Mouse (Mus musculus) stomach, embryonic 14.5 days (tissue): ENCODE measurements around the gene Kcnk15. TPM values are rescaled to one million over a fixed set of nuclear protein-coding genes. Genes with fewer than 3 reads are reported as not detected.

Experiments
- ATAC-seq: fragments of 200-750 bp; cut with Nextera tagmentation; 2 replicates; pipeline ENCODE4 v1.8.0; 2017; ENCODE audit warnings: low read depth, moderate TSS enrichment; ENCODE audit not compliant: insufficient number of reproducible peaks, insufficient read depth, low FRiP score
- H3K27ac ChIP-seq: fragments of 300-500 bp; sonication (generic); 2 replicates; pipeline ENCODE4 v1.5.1; 2014; ENCODE audit warnings: mild to moderate bottlenecking, low read length, moderate library complexity, mixed read lengths
- H3K27me3 ChIP-seq: fragments of 300-500 bp; sonication (generic); 2 replicates; pipeline ENCODE4 v1.6.1; 2014; ENCODE audit warnings: low read length, control low read depth, mixed read lengths; ENCODE audit not compliant: control insufficient read depth, insufficient read depth
- H3K36me3 ChIP-seq: fragments of 300-500 bp; sonication (generic); 2 replicates; pipeline ENCODE4 v1.6.1; 2014; ENCODE audit warnings: mild to moderate bottlenecking, control low read depth, low read length, moderate library complexity, mixed read lengths; ENCODE audit not compliant: control insufficient read depth, insufficient read depth
- H3K4me1 ChIP-seq: fragments of 300-500 bp; sonication (generic); 2 replicates; pipeline ENCODE4 v1.6.1; 2014; ENCODE audit warnings: low read length, control low read depth, mixed read lengths; ENCODE audit not compliant: control insufficient read depth, insufficient read depth
- H3K4me2 ChIP-seq: fragments of 300-500 bp; sonication (generic); replicated peaks from 2 replicates; pipeline ENCODE4 v1.6.1; 2014; ENCODE audit warnings: low read depth, low read length, control low read depth
- H3K4me3 ChIP-seq: fragments of 300-500 bp; sonication (generic); 2 replicates; pipeline ENCODE4 v1.5.1; 2014; ENCODE audit warnings: low read depth, low read length, control low read depth
- H3K9ac ChIP-seq: fragments of 300-500 bp; sonication (generic); replicated peaks from 2 replicates; pipeline ENCODE4 v1.6.1; 2014; ENCODE audit warnings: low read depth, mild to moderate bottlenecking, control low read depth, low read length, moderate library complexity, mixed read lengths
- H3K9me3 ChIP-seq: fragments of 300-500 bp; sonication (generic); 2 replicates; pipeline ENCODE4 v1.6.1; 2016; ENCODE audit warnings: low read depth, low read length, control low read depth; ENCODE audit not compliant: control insufficient read depth
- WGBS: fragments of 180-500 bp; shearing (Covaris S2); extraction: QIAGEN DNeasy Blood & Tissue Kit; methylation state at CpG from one replicate; pipeline ENCODE4 v1.1.7; 2014; 5-methylcytosine and 5-hydroxymethylcytosine counted together
- polyA plus RNA-seq: library from polyadenylated mRNA; unstranded; fragments of >200 nt; fragmentation: Nextera tagmentation; extraction: Ambion mirVana; gene quantifications from 2 replicates; pipeline ENCODE4 v1.2.1, GENCODE M21; 2014

The Kcnk15 gene
- polyA plus RNA-seq, 1 experiment from 2014 or later: not detected

GRCm38 (mm10) chr2:163865311-163865710 is 11.9 kb downstream of the Kcnk15 start:
- H3K27ac ChIP-seq: no peak overlapping the region

GRCm38 (mm10) chr2:163866061-163866460 is 12.6 kb downstream of the Kcnk15 start:
- Histone ChIP-seq H3K4me2 (no peak overlapping the region), H3K9ac (no peak overlapping the region), H3K9me3 (no peaks in the 10 kb centered on the region), H3K36me3 (no peaks in the 10 kb centered on the region), H3K27ac (no peak overlapping the region), H3K4me1 (no peaks in the 10 kb centered on the region), H3K27me3 (no peaks in the 10 kb centered on the region), H3K4me3 (no peak overlapping the region)
- ATAC-seq: no peak
- 84% methylated on average over 9 of the region's 9 CpGs for WGBS

More at GRCm38 (mm10) chr2:163865311-163865710, 11.9 kb downstream of the Kcnk15 start:
- WGBS: 93% methylated on average over 5 of the region's 5 CpGs
- H3K4me3 ChIP-seq: no peak overlapping the region
- no peak overlapping the region for H3K4me2 ChIP-seq
- H3K9ac ChIP-seq: no peak overlapping the region
- ATAC-seq: no peak
- H3K4me1 ChIP-seq: no peaks in the 10 kb centered on the region
- no peaks in the 10 kb centered on the region for H3K36me3 ChIP-seq
- no peaks in the 10 kb centered on the region for H3K27me3 ChIP-seq
- no peaks in the 10 kb centered on the region for H3K9me3 ChIP-seq

GRCm38 (mm10) chr2:163869783-163870182 is 16.3 kb downstream of the Kcnk15 start:
- H3K4me3 ChIP-seq: no peak overlapping the region

GRCm38 (mm10) chr2:163871266-163871665 is 17.8 kb downstream of the Kcnk15 start:
- 81% methylated on average over 4 of the region's 4 CpGs for WGBS
- ATAC-seq: no peak
- Histone ChIP-seq H3K9ac (no peak overlapping the region), H3K4me3 (no peak overlapping the region), H3K4me1 (no peaks in the 10 kb centered on the region), H3K4me2 (no peak overlapping the region), H3K27ac (no peak overlapping the region), H3K9me3 (no peaks in the 10 kb centered on the region), H3K27me3 (no peaks in the 10 kb centered on the region), H3K36me3 (no peaks in the 10 kb centered on the region)

More at GRCm38 (mm10) chr2:163869783-163870182, 16.3 kb downstream of the Kcnk15 start:
- no peak overlapping the region for H3K4me2 ChIP-seq
- H3K27ac ChIP-seq: no peak overlapping the region
- H3K36me3 ChIP-seq: no peaks in the 10 kb centered on the region
- 45% methylated on average over 5 of the region's 5 CpGs for WGBS
- H3K9ac ChIP-seq: no peak overlapping the region
- no peaks in the 10 kb centered on the region for H3K9me3 ChIP-seq
- H3K27me3 ChIP-seq: no peaks in the 10 kb centered on the region
- no peak for ATAC-seq
- H3K4me1 ChIP-seq: no peaks in the 10 kb centered on the region

GRCm38 (mm10) chr2:163871906-163872305 is 18.5 kb downstream of the Kcnk15 start:
- H3K36me3 ChIP-seq: no peaks in the 10 kb centered on the region
- H3K4me2 ChIP-seq: no peak overlapping the region
- H3K4me1 ChIP-seq: no peaks in the 10 kb centered on the region
- no peak overlapping the region for H3K9ac ChIP-seq
- 42% methylated on average over 3 of the region's 3 CpGs for WGBS
- H3K9me3 ChIP-seq: no peaks in the 10 kb centered on the region
- no peak for ATAC-seq
- no peak overlapping the region for H3K27ac ChIP-seq
- H3K27me3 ChIP-seq: no peaks in the 10 kb centered on the region
- no peak overlapping the region for H3K4me3 ChIP-seq

GRCm38 (mm10) chr2:163874877-163875276 is 21.4 kb downstream of the Kcnk15 start:
- no peak overlapping the region for H3K27ac ChIP-seq
- H3K4me1 ChIP-seq: no peaks in the 10 kb centered on the region
- H3K27me3 ChIP-seq: no peaks in the 10 kb centered on the region
- H3K36me3 ChIP-seq: no peaks in the 10 kb centered on the region
- H3K4me2 ChIP-seq: no peak overlapping the region
- no peak for ATAC-seq
- H3K4me3 ChIP-seq: no peak overlapping the region
- H3K9ac ChIP-seq: no peak overlapping the region
- no peaks in the 10 kb centered on the region for H3K9me3 ChIP-seq
- 45% methylated on average over 5 of the region's 5 CpGs for WGBS

- Histone ChIP-seq H3K4me2 (no peak overlapping the region), H3K36me3 (no peaks in the 10 kb centered on the region), H3K27me3 (no peaks in the 10 kb centered on the region), H3K9ac (no peak overlapping the region), H3K27ac (no peak overlapping the region), H3K4me1 (no peaks in the 10 kb centered on the region), H3K9me3 (no peaks in the 10 kb centered on the region), H3K4me3 (no peak overlapping the region)
- 81% methylated on average over 7 of the region's 7 CpGs for WGBS
- ATAC-seq: no peak
Observed at GRCm38 (mm10) chr2:163875484-163875883, 22.0 kb downstream of the Kcnk15 start.

- ATAC-seq: no peak
- H3K4me1 ChIP-seq: no peaks in the 10 kb centered on the region
- no peak overlapping the region for H3K4me3 ChIP-seq
- H3K27me3 ChIP-seq: no peaks in the 10 kb centered on the region
- H3K9me3 ChIP-seq: no peaks in the 10 kb centered on the region
- H3K4me2 ChIP-seq: no peak overlapping the region
- 70% methylated on average over 14 of the region's 14 CpGs for WGBS
- no peaks in the 10 kb centered on the region for H3K36me3 ChIP-seq
- H3K9ac ChIP-seq: no peak overlapping the region
- no peak overlapping the region for H3K27ac ChIP-seq
Observed at GRCm38 (mm10) chr2:163876830-163877498, 23.5 kb downstream of the Kcnk15 start.

GRCm38 (mm10) chr2:163880891-163881290 is 27.4 kb downstream of the Kcnk15 start:
- WGBS: 74% methylated on average over 6 of the region's 6 CpGs
- no peak overlapping the region for H3K27ac ChIP-seq
- no peaks in the 10 kb centered on the region for H3K4me1 ChIP-seq
- no peak overlapping the region for H3K9ac ChIP-seq
- H3K4me2 ChIP-seq: no peak overlapping the region
- H3K36me3 ChIP-seq: no peaks in the 10 kb centered on the region
- no peak overlapping the region for H3K4me3 ChIP-seq
- no peaks in the 10 kb centered on the region for H3K27me3 ChIP-seq
- ATAC-seq: no peak
- no peaks in the 10 kb centered on the region for H3K9me3 ChIP-seq
